Mouse (Mus musculus): ENCODE measurements around the gene Ttc7b. TPM values are rescaled to one million over a fixed set of nuclear protein-coding genes. Genes with fewer than 3 reads are reported as not detected.

Ttc7b gene
- polyA plus RNA-seq, 1 experiment from 2014 or later = 5.6 TPM

- 100% methylated on average over 1 of the region's 1 CpGs for WGBS
- Histone ChIP-seq H3K9ac (no peak overlapping the region), H3K4me2 (replicated peaks) (no peak overlapping the region), H3K27me3 (no peaks in the 10 kb centered on the region), H3K9me3 (replicated peaks) (no peaks in the 10 kb centered on the region), H3K4me1 (peaks cover 5% of the 10 kb centered on the region; the same call in 1 of the 2 replicates), H3K4me3 (replicated peaks) (no peak overlapping the region), H3K27ac (replicated peaks) (no peak overlapping the region), H3K36me3 (no peaks in the 10 kb centered on the region)
- no peak for ATAC-seq (ENCODE audit: insufficient number of reproducible peaks, low FRiP score, low TSS enrichment, low read depth)
Observed at GRCm38 (mm10) chr12:100505484-100505883, 15.1 kb downstream of the Ttc7b start.

GRCm38 (mm10) chr12:100504585-100504984 is 16.0 kb downstream of the Ttc7b start:
- Histone ChIP-seq H3K36me3 (peaks cover 5% of the 10 kb centered on the region), H3K27ac (replicated peaks) (0 out of 2 replicates have a peak overlapping the region, but pooled peaks have one; percentile 51), H3K4me1 (peaks cover 5% of the 10 kb centered on the region; the same call in 1 of the 2 replicates), H3K27me3 (no peaks in the 10 kb centered on the region), H3K4me2 (replicated peaks) (no peak overlapping the region), H3K4me3 (replicated peaks) (no peak overlapping the region), H3K9ac (no peak overlapping the region), H3K9me3 (replicated peaks) (no peaks in the 10 kb centered on the region)
- no peak for ATAC-seq (ENCODE audit: insufficient number of reproducible peaks, low FRiP score, low TSS enrichment, low read depth)
- 89% methylated on average over 2 of the region's 2 CpGs for WGBS

GRCm38 (mm10) chr12:100503659-100504058 is 17.0 kb downstream of the Ttc7b start:
- H3K4me3 ChIP-seq (replicated peaks) = no peak overlapping the region
- H3K9ac ChIP-seq = no peak overlapping the region
- H3K4me2 ChIP-seq (replicated peaks) = no peak overlapping the region
- 78% methylated on average over 4 of the region's 4 CpGs for WGBS
- H3K27me3 ChIP-seq = no peaks in the 10 kb centered on the region
- H3K27ac ChIP-seq (replicated peaks) = no peak overlapping the region
- ATAC-seq (ENCODE audit: insufficient number of reproducible peaks, low FRiP score, low TSS enrichment, low read depth) = no peak
- H3K9me3 ChIP-seq (replicated peaks) = no peaks in the 10 kb centered on the region
- H3K4me1 ChIP-seq = peaks cover 5% of the 10 kb centered on the region; the same call in 1 of the 2 replicates
- peaks cover 14% of the 10 kb centered on the region for H3K36me3 ChIP-seq

- WGBS = 71% methylated on average over 3 of the region's 3 CpGs
- H3K4me1 ChIP-seq = peaks cover 5% of the 10 kb centered on the region; the same call in 1 of the 2 replicates
- H3K4me2 ChIP-seq (replicated peaks) = no peak overlapping the region
- peaks cover 22% of the 10 kb centered on the region for H3K36me3 ChIP-seq
- no peak overlapping the region for H3K9ac ChIP-seq
- no peaks in the 10 kb centered on the region for H3K27me3 ChIP-seq
- no peak overlapping the region for H3K27ac ChIP-seq (replicated peaks)
- H3K9me3 ChIP-seq (replicated peaks) = no peaks in the 10 kb centered on the region
- no peak for ATAC-seq (ENCODE audit: insufficient number of reproducible peaks, low FRiP score, low TSS enrichment, low read depth)
- no peak overlapping the region for H3K4me3 ChIP-seq (replicated peaks)
Observed at GRCm38 (mm10) chr12:100502544-100502943, 18.1 kb downstream of the Ttc7b start.

GRCm38 (mm10) chr12:100501261-100501660 is 19.4 kb downstream of the Ttc7b start:
- no peak for ATAC-seq (ENCODE audit: insufficient number of reproducible peaks, low FRiP score, low TSS enrichment, low read depth)
- Histone ChIP-seq H3K4me2 (replicated peaks) (no peak overlapping the region), H3K27ac (replicated peaks) (no peak overlapping the region), H3K27me3 (no peaks in the 10 kb centered on the region), H3K9ac (no peak overlapping the region), H3K4me3 (replicated peaks) (no peak overlapping the region), H3K9me3 (replicated peaks) (no peaks in the 10 kb centered on the region), H3K36me3 (peaks cover 33% of the 10 kb centered on the region), H3K4me1 (peaks cover 5% of the 10 kb centered on the region; the same call in 1 of the 2 replicates)
- WGBS = 77% methylated on average over 4 of the region's 4 CpGs

GRCm38 (mm10) chr12:100499469-100499868 is 21.2 kb downstream of the Ttc7b start:
- 83% methylated on average over 13 of the region's 13 CpGs for WGBS
- Histone ChIP-seq H3K27me3 (no peaks in the 10 kb centered on the region), H3K27ac (replicated peaks) (no peak overlapping the region)

GRCm38 (mm10) chr12:100498006-100498405 is 22.6 kb downstream of the Ttc7b start:
- Histone ChIP-seq H3K9ac (no peak overlapping the region), H3K27ac (replicated peaks) (no peak overlapping the region), H3K4me3 (replicated peaks) (no peak overlapping the region), H3K4me2 (replicated peaks) (no peak overlapping the region), H3K9me3 (replicated peaks) (no peaks in the 10 kb centered on the region), H3K36me3 (peaks cover 60% of the 10 kb centered on the region), H3K4me1 (no peaks in the 10 kb centered on the region), H3K27me3 (no peaks in the 10 kb centered on the region)
- ATAC-seq (ENCODE audit: insufficient number of reproducible peaks, low FRiP score, low TSS enrichment, low read depth) = no peak
- WGBS = 93% methylated on average over 5 of the region's 5 CpGs

More at GRCm38 (mm10) chr12:100499469-100499868, 21.2 kb downstream of the Ttc7b start:
- H3K4me2 ChIP-seq (replicated peaks) = no peak overlapping the region
- H3K9me3 ChIP-seq (replicated peaks) = no peaks in the 10 kb centered on the region
- no peak overlapping the region for H3K4me3 ChIP-seq (replicated peaks)
- peaks cover 5% of the 10 kb centered on the region; the same call in 1 of the 2 replicates for H3K4me1 ChIP-seq
- H3K36me3 ChIP-seq = peaks cover 48% of the 10 kb centered on the region
- H3K9ac ChIP-seq = no peak overlapping the region
- no peak for ATAC-seq (ENCODE audit: insufficient number of reproducible peaks, low FRiP score, low TSS enrichment, low read depth)

- ATAC-seq (ENCODE audit: insufficient number of reproducible peaks, low FRiP score, low TSS enrichment, low read depth) = no peak
- H3K9ac ChIP-seq = no peak overlapping the region
- WGBS = 99% methylated on average over 7 of the region's 7 CpGs
- no peaks in the 10 kb centered on the region for H3K27me3 ChIP-seq
- no peak overlapping the region for H3K27ac ChIP-seq (replicated peaks)
- H3K4me2 ChIP-seq (replicated peaks) = no peak overlapping the region
- peaks cover 72% of the 10 kb centered on the region for H3K36me3 ChIP-seq
- H3K9me3 ChIP-seq (replicated peaks) = no peaks in the 10 kb centered on the region
- no peaks in the 10 kb centered on the region for H3K4me1 ChIP-seq
- H3K4me3 ChIP-seq (replicated peaks) = no peak overlapping the region
Observed at GRCm38 (mm10) chr12:100495083-100495482, 25.5 kb downstream of the Ttc7b start.

GRCm38 (mm10) chr12:100493211-100493610 is 27.4 kb downstream of the Ttc7b start:
- peaks cover 67% of the 10 kb centered on the region for H3K36me3 ChIP-seq
- no peak for ATAC-seq (ENCODE audit: insufficient number of reproducible peaks, low FRiP score, low TSS enrichment, low read depth)

GRCm38 (mm10) chr12:100492676-100493075 is 27.9 kb downstream of the Ttc7b start:
- Histone ChIP-seq H3K4me1 (no peaks in the 10 kb centered on the region), H3K36me3 (peaks cover 62% of the 10 kb centered on the region), H3K9ac (no peak overlapping the region), H3K4me2 (replicated peaks) (no peak overlapping the region), H3K9me3 (replicated peaks) (no peaks in the 10 kb centered on the region), H3K27ac (replicated peaks) (no peak overlapping the region), H3K27me3 (no peaks in the 10 kb centered on the region), H3K4me3 (replicated peaks) (no peak overlapping the region)
- 78% methylated on average over 3 of the region's 3 CpGs for WGBS
- no peak for ATAC-seq (ENCODE audit: insufficient number of reproducible peaks, low FRiP score, low TSS enrichment, low read depth)

More at GRCm38 (mm10) chr12:100493211-100493610, 27.4 kb downstream of the Ttc7b start:
- H3K27me3 ChIP-seq = no peaks in the 10 kb centered on the region
- no peaks in the 10 kb centered on the region for H3K4me1 ChIP-seq
- WGBS = 86% methylated on average over 5 of the region's 5 CpGs
- H3K9ac ChIP-seq = no peak overlapping the region
- H3K4me3 ChIP-seq (replicated peaks) = no peak overlapping the region
- H3K27ac ChIP-seq (replicated peaks) = no peak overlapping the region
- no peak overlapping the region for H3K4me2 ChIP-seq (replicated peaks)
- H3K9me3 ChIP-seq (replicated peaks) = no peaks in the 10 kb centered on the region

- peaks cover 56% of the 10 kb centered on the region for H3K36me3 ChIP-seq
Observed at GRCm38 (mm10) chr12:100491967-100492611, 28.5 kb downstream of the Ttc7b start.

GRCm38 (mm10) chr12:100489799-100490198 is 30.8 kb downstream of the Ttc7b start:
- Histone ChIP-seq H3K9ac (no peak overlapping the region), H3K4me3 (replicated peaks) (no peak overlapping the region), H3K27me3 (no peaks in the 10 kb centered on the region), H3K9me3 (replicated peaks) (no peaks in the 10 kb centered on the region), H3K36me3 (peaks cover 44% of the 10 kb centered on the region), H3K27ac (replicated peaks) (no peak overlapping the region), H3K4me1 (no peaks in the 10 kb centered on the region), H3K4me2 (replicated peaks) (no peak overlapping the region)
- WGBS = 92% methylated on average over 7 of the region's 7 CpGs
- ATAC-seq (ENCODE audit: insufficient number of reproducible peaks, low FRiP score, low TSS enrichment, low read depth) = no peak

More at GRCm38 (mm10) chr12:100491967-100492611, 28.5 kb downstream of the Ttc7b start:
- H3K4me1 ChIP-seq = no peaks in the 10 kb centered on the region
- no peak overlapping the region for H3K4me3 ChIP-seq (replicated peaks)
- 94% methylated on average over 10 of the region's 10 CpGs for WGBS
- H3K4me2 ChIP-seq (replicated peaks) = no peak overlapping the region
- no peak overlapping the region for H3K27ac ChIP-seq (replicated peaks)
- H3K9me3 ChIP-seq (replicated peaks) = no peaks in the 10 kb centered on the region
- ATAC-seq (ENCODE audit: insufficient number of reproducible peaks, low FRiP score, low TSS enrichment, low read depth) = no peak
- H3K9ac ChIP-seq = no peak overlapping the region
- no peaks in the 10 kb centered on the region for H3K27me3 ChIP-seq

Measured in embryonic facial prominence, embryonic 15.5 days (tissue).